Mouse (Mus musculus): Measurements from ENCODE around the gene Btnl2.

DNA sequence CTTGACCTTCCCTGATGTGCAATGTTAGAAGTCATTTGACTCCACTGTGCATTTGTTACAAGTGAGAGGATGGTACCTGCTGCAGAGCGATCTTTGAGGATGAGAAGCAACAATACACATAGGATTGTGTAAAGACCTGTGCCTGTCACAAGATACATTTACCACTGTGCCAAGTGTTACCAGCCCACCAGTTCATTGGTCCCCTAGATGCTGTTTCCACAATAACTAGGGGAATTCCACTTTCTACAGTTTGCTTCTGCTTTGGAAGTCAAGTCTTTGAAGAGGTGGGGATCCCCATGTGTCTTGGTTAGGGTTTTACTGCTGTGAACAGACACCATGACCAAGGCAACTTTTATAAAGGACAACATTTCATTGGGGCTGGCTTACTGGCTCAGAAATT lies 23.4 kb upstream of the Btnl2 start:
- TF ChIP-seq POLR2A (IDR thresholded peaks at IDR 0.05; ENCODE audit: control insufficient read depth, low read depth, low read length), result no peak
- no peak for TF ChIP-seq CTCF (IDR thresholded peaks at IDR 0.05; ENCODE audit: control insufficient read depth, insufficient read depth, insufficient replicate concordance, low read depth, low read length)

Data from testis, adult 2 months (tissue).